Mouse (Mus musculus) embryonic facial prominence, embryonic 15.5 days (tissue): ENCODE results near the gene Timeless. TPM values are rescaled to one million over a fixed set of nuclear protein-coding genes. Genes with fewer than 3 reads are reported as not detected.
"Not testable (repeated sequence)": the region's sequence is repeated elsewhere in the genome, so short reads cannot be mapped to it uniquely, and the experiment has no call there.

Experiments
- ATAC-seq: fragments of 200-750 bp; cut with Nextera tagmentation; 2 replicates; pipeline ENCODE4 v1.8.0; 2017; ENCODE audit warnings: low read depth, moderate TSS enrichment; ENCODE audit not compliant: insufficient number of reproducible peaks, low FRiP score, low TSS enrichment
- H3K27ac ChIP-seq: fragments of 300-500 bp; sonication (generic); replicated peaks from 2 replicates; pipeline ENCODE4 v1.5.1; 2015; ENCODE audit warnings: mild to moderate bottlenecking, inconsistent platforms
- H3K27me3 ChIP-seq: fragments of 300-500 bp; sonication (generic); 2 replicates; pipeline ENCODE4 v1.6.1; 2015; ENCODE audit warnings: inconsistent platforms
- H3K36me3 ChIP-seq: fragments of 300-500 bp; sonication (generic); 2 replicates; pipeline ENCODE4 v1.6.1; 2015; ENCODE audit warnings: mild to moderate bottlenecking, inconsistent platforms
- H3K4me1 ChIP-seq: fragments of 300-500 bp; sonication (generic); 2 replicates; pipeline ENCODE4 v1.6.1; 2015; ENCODE audit warnings: inconsistent platforms
- H3K4me2 ChIP-seq: fragments of 300-500 bp; sonication (generic); replicated peaks from 2 replicates; pipeline ENCODE4 v1.6.1; 2015; ENCODE audit warnings: mild to moderate bottlenecking, inconsistent platforms
- H3K4me3 ChIP-seq: fragments of 300-500 bp; sonication (generic); replicated peaks from 2 replicates; pipeline ENCODE4 v1.5.1; 2015; ENCODE audit warnings: mild to moderate bottlenecking, inconsistent platforms
- H3K9ac ChIP-seq: fragments of 300-500 bp; sonication (generic); 2 replicates; pipeline ENCODE4 v1.6.1; 2015; ENCODE audit warnings: inconsistent platforms
- H3K9me3 ChIP-seq: fragments of 300-500 bp; sonication (generic); replicated peaks from 2 replicates; pipeline ENCODE4 v1.6.1; 2016; ENCODE audit warnings: inconsistent platforms
- WGBS: fragments of 180-500 bp; shearing (Covaris S2); methylation state at CpG from one replicate; pipeline ENCODE4 v1.1.7; 2015; 5-methylcytosine and 5-hydroxymethylcytosine counted together
- polyA plus RNA-seq: library from polyadenylated mRNA; unstranded; fragments of >200 nt; fragmentation: Nextera tagmentation; extraction: Ambion mirVana; gene quantifications from 2 replicates; pipeline ENCODE4 v1.2.1, GENCODE M21; 2015

Gene Timeless
- polyA plus RNA-seq, 1 experiment from 2014 or later, result 48.1 TPM

DNA sequence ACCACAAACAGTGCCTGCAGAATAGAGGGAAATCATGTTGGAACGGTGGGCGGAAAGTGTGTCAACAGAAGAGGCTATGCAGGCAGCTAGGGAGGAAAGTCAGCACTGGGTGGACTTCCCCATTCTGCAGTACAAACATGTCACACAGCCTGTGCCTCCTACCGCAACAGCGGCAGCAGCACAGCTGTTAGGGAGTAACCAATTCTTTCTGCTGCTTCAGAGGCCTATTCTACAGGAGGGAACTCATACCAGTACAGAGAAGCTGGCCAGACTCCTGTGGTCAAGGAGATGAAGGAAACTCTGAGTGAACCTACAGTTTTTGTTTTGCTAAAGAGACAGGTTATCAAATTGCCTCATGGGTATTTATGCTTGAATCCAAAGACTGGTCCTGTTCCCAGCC lies 27.1 kb downstream of the Timeless start:
- Histone ChIP-seq H3K4me1 (no peaks in the 10 kb centered on the region), H3K9ac (no peak overlapping the region), H3K9me3 (no peaks in the 10 kb centered on the region), H3K36me3 (no peaks in the 10 kb centered on the region), H3K27ac (no peak overlapping the region), H3K4me2 (no peak overlapping the region), H3K4me3 (no peak overlapping the region), H3K27me3 (no peaks in the 10 kb centered on the region)
- WGBS, result 71% methylated on average over 4 of the region's 4 CpGs
- ATAC-seq, result no peak

GRCm38 (mm10) chr10:128259946-128260345 lies 28.1 kb downstream of the Timeless start:
- H3K27ac ChIP-seq, result no peak overlapping the region
- ATAC-seq, result no peak
- H3K9me3 ChIP-seq, result no peaks in the 10 kb centered on the region
- H3K36me3 ChIP-seq, result no peaks in the 10 kb centered on the region
- H3K4me3 ChIP-seq, result no peak overlapping the region
- H3K4me2 ChIP-seq, result no peak overlapping the region
- no peak overlapping the region for H3K9ac ChIP-seq
- no peaks in the 10 kb centered on the region for H3K27me3 ChIP-seq
- no peaks in the 10 kb centered on the region for H3K4me1 ChIP-seq
- WGBS, result 79% methylated on average over 5 of the region's 5 CpGs

DNA sequence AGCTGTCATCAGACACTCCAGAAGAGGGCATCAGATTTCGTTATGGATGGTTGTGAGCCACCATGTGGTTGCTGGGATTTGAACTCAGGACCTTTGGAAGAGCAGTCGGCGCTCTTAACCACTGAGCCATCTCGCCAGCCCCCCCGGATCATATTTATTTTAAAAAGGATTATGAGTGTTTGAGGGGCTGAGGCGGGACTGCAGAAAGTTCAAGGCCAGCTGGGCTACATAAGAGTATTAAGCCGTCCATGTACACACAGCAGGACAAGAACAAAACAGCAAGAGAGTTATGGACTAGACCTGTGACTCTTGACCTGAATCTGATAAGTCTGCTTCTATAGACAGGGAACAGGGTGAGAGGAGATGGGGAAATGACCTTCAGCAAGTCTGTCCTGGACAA lies 28.5 kb downstream of the Timeless start:
- WGBS, result 80% methylated on average over 7 of the region's 7 CpGs

GRCm38 (mm10) chr10:128262300-128262699 lies 30.4 kb downstream of the Timeless start:
- Histone ChIP-seq H3K36me3 (no peaks in the 10 kb centered on the region), H3K4me3 (no peak overlapping the region), H3K27me3 (no peaks in the 10 kb centered on the region), H3K9me3 (no peaks in the 10 kb centered on the region), H3K4me2 (no peak overlapping the region), H3K27ac (no peak overlapping the region), H3K9ac (no peak overlapping the region), H3K4me1 (no peaks in the 10 kb centered on the region)
- WGBS, result 82% methylated on average over 22 of the region's 22 CpGs
- no peak for ATAC-seq

More for the DNA sequence above, 28.5 kb downstream of the Timeless start:
- not testable (repeated sequence) for H3K9ac ChIP-seq, H3K27ac ChIP-seq, H3K9me3 ChIP-seq, H3K27me3 ChIP-seq, H3K4me3 ChIP-seq, H3K4me2 ChIP-seq, H3K36me3 ChIP-seq, ATAC-seq, H3K4me1 ChIP-seq

DNA sequence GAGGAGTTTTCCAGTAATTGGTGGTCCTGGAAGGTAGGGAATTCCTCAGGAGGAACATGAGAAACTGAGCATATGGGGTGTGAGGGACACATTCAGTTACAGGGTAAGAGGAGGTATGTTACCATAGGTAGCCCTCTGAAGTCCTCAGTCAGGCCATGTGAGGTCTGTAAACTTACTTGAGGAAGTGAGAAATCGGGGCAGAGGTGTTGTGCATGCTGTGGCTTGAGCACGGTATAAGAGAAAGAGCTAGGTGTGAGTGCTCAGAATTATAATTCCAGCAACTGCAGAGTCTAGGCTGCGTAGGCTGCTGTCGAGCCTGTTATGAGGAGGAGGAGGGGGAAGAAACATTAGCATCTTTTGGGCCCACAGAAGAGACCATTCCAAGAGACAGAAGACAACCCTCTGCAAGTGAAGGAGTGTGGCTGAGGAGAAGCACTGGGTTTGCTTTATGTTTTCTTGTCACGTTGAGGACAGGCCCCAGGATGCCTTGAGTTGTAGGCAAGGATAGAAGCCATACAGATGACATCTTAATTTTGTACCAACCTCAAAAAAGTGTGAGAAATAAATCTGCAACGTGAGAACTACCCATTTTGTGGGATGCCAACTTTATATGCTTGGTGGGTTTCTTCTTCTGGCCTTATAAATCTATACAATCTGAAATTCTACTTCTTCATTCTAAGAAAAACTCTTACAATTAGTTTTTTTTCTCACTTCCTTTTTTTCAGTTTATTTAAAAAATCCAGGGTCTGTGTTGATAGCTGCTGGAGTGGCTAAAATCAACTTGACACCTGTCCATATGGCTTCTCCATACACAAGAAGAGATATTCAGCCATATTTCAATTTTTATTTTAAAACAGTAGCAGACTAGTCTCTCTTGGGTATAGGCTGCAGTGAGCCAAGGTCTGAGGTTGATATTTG lies 31.8 kb downstream of the Timeless start:
- H3K9ac ChIP-seq, result no peak overlapping the region
- ATAC-seq, result no peak
- no peak overlapping the region for H3K27ac ChIP-seq
- WGBS, result 74% methylated on average over 6 of the region's 6 CpGs
- no peak overlapping the region for H3K4me2 ChIP-seq
- no peaks in the 10 kb centered on the region for H3K36me3 ChIP-seq
- no peaks in the 10 kb centered on the region for H3K9me3 ChIP-seq
- H3K4me3 ChIP-seq, result no peak overlapping the region
- H3K27me3 ChIP-seq, result no peaks in the 10 kb centered on the region
- no peaks in the 10 kb centered on the region for H3K4me1 ChIP-seq

DNA sequence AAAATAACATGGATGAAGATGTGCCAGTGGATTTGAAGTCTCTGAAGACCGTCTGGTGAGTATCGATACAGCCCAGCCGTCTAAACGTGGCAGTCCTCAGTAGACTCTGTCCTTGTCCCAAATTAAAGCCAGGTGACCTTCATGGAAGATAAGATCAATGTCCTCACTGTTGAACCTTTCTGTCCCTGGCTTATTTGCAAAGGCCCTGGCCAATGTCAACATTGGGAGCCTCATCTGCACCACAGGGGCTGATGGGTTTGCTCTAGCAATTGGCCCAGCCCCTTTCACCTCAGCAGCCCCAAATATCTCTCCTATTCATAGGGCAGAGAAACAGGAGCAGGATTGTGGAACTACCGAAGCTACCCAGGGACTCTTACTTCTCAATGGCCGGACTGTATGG lies 36.5 kb downstream of the Timeless start, which contains the start of gene Apof:
Gene Apof, plus strand, starts transcription at position 301 of the 400 bp plus-strand sequence.
- H3K4me2 ChIP-seq, result no peak within 1 kb of the TSS
- H3K9me3 ChIP-seq, result no peaks in the 10 kb centered on the region
- no peak within 1 kb of the TSS for H3K9ac ChIP-seq
- 0 out of 2 replicates have a peak, but pooled peaks cover 3% of the 10 kb centered on the region for H3K4me1 ChIP-seq
- no peaks in the 10 kb centered on the region for H3K27me3 ChIP-seq
- no peak within 1 kb of the TSS for H3K4me3 ChIP-seq
- H3K36me3 ChIP-seq, result no peaks in the 10 kb centered on the region
- 57% methylated on average over 6 of the region's 6 CpGs for WGBS
- no peak within 1 kb of the TSS for H3K27ac ChIP-seq
- ATAC-seq, result no peak

- Histone ChIP-seq H3K4me1 (0 out of 2 replicates have a peak, but pooled peaks cover 3% of the 10 kb centered on the region), H3K27me3 (no peaks in the 10 kb centered on the region), H3K36me3 (no peaks in the 10 kb centered on the region), H3K27ac (no peak overlapping the region), H3K9ac (no peak overlapping the region), H3K9me3 (no peaks in the 10 kb centered on the region), H3K4me3 (no peak overlapping the region), H3K4me2 (no peak overlapping the region)
- WGBS, result 89% methylated on average over 16 of the region's 16 CpGs
- no peak for ATAC-seq
These were observed 37.5 kb downstream of the Timeless start for GRCm38 (mm10) chr10:128269206-128269910.

DNA sequence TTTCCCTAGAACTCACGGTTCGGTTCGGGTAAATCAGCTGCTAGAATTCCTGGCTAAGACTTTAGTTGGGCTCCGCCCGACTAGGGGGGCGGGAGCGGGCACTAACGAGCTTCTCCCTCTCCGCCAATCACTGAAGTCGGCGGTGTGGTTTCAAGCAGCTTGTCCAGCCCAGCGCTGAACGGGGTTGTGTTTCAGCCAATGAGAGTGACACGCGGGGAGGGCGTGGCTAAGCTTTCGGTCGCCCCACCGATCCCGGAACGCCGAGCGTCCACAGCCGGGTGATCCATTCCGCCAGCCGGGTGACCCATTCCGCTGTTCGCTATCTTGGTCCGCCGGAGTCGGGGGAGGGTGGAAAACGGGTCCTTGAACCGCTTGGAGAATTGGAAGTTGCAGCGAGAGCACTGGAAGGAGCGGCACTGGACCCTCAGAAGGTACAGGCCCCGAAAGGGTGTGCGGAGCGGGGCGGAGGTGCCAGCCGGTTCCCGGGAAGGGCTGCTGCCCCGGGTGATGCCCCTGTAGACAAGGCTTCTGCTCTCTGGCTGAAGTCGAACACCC lies 38.5 kb downstream of the Timeless start, which contains the start of gene Stat2:
Gene Stat2, plus strand, starts transcription at position 273 of the 555 bp plus-strand sequence.
- under 1% methylated on average over 43 of the region's 43 CpGs for WGBS
- Histone ChIP-seq H3K4me1 (0 out of 2 replicates have a peak, but pooled peaks cover 3% of the 10 kb centered on the region), H3K4me2 (peak within 1 kb of the TSS; percentile 72), H3K27ac (peak within 1 kb of the TSS; percentile 82), H3K9ac (peak within 1 kb of the TSS; percentile 71), H3K4me3 (peak within 1 kb of the TSS; percentile 77), H3K27me3 (no peaks in the 10 kb centered on the region), H3K36me3 (no peaks in the 10 kb centered on the region), H3K9me3 (no peaks in the 10 kb centered on the region)
- ATAC-seq, result peak; percentile 99

DNA sequence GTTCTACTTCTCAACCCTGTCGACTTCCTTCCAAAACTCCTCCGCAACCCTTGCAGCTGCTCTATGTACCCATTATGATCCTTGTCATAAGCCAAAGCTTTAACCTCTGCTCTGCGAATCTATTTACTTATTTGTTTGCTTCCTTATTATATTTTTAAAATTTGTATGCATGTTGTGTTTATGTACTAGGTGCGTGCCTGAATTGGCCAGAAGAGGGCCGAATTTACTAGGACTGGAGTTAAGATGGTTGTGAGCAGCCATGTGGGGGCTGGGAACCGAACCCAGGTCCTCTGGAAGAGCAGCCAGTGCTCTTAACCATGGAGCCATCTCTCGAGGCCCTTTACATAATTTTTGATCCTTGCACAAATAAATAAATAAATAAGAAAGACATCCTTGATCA lies 39.0 kb downstream of the Timeless start:
- Histone ChIP-seq H3K9ac (peak overlapping the region; percentile 71), H3K27me3 (no peaks in the 10 kb centered on the region), H3K4me1 (0 out of 2 replicates have a peak, but pooled peaks cover 3% of the 10 kb centered on the region), H3K27ac (peak overlapping the region; percentile 82), H3K36me3 (no peaks in the 10 kb centered on the region), H3K4me3 (peak overlapping the region; percentile 77), H3K4me2 (peak overlapping the region; percentile 72), H3K9me3 (no peaks in the 10 kb centered on the region)
- WGBS, result 38% methylated on average over 7 of the region's 7 CpGs
- ATAC-seq, result no peak

DNA sequence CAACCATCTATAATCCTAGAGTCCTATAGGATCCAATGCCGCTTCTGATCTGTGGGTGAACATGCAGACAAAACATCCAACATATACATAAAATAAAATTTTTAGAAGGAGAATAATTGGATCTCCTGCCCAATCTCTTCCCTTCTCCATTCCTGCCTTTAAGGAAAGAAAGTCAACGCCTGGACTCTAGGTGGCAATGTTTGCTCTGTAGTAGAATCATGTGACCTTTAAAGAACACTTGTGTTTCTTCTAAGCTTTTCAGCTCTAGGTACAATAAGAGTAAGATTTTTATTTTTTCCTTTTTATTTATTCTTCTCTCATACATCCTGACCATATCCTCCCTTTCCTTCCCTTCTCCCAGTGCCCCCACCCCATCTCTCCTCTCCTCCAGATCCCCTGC lies 40.0 kb downstream of the Timeless start:
- no peak for ATAC-seq
- no peak overlapping the region for H3K4me3 ChIP-seq
- no peak overlapping the region for H3K4me2 ChIP-seq
- H3K27me3 ChIP-seq, result no peaks in the 10 kb centered on the region
- H3K4me1 ChIP-seq, result 0 out of 2 replicates have a peak, but pooled peaks cover 3% of the 10 kb centered on the region
- no peak overlapping the region for H3K9ac ChIP-seq
- 0 out of 2 replicates have a peak, but pooled peaks cover 6% of the 10 kb centered on the region for H3K36me3 ChIP-seq
- WGBS, result 67% methylated on average over 2 of the region's 2 CpGs
- no peaks in the 10 kb centered on the region for H3K9me3 ChIP-seq
- no peak overlapping the region for H3K27ac ChIP-seq
